Mouse (Mus musculus) frontal cortex, postnatal 36 days (tissue): ENCODE data around the gene Tmem141.

Experiments used
- DNase-seq, 2 experiments: peaks; one replicate each; pipeline ENCODE4 v3.0.0; 2022; ENCODE audit warnings: low spot score in 2 of 2

The Tmem141 gene

GRCm38 (mm10) chr2:25621229-25622200 lies at the start of gene Tmem141:
Tmem141 (minus strand) TSS chr2:25622005.
- peak; percentile 84 to 88 for DNase-seq

- DNase-seq = no peak
Measured at GRCm38 (mm10) chr2:25666516-25666915, 44.7 kb upstream of the Tmem141 start.

DNA sequence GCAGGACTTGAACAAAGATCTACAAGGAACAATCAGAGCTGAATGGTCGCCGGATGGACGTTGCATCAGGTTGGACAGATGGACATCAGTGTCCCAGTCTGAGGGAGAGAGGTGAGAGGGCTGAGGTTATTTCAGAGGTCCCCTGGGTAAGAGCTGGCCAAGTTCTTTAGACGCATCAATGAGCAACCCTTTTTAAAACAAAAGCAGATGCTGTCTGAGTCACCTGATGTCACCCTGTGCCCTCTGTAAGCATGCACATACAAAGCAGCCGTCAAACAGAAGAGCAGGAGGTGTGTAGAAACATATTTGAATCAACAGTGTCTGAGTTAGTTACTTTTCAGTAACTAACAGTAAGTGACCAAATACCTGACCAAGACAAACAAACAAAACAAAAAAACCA lies 42.3 kb upstream of the Tmem141 start:
- no peak for DNase-seq

- DNase-seq = peak; percentile 19 to 35
Measured at GRCm38 (mm10) chr2:25663511-25663910, 41.7 kb upstream of the Tmem141 start.

DNA sequence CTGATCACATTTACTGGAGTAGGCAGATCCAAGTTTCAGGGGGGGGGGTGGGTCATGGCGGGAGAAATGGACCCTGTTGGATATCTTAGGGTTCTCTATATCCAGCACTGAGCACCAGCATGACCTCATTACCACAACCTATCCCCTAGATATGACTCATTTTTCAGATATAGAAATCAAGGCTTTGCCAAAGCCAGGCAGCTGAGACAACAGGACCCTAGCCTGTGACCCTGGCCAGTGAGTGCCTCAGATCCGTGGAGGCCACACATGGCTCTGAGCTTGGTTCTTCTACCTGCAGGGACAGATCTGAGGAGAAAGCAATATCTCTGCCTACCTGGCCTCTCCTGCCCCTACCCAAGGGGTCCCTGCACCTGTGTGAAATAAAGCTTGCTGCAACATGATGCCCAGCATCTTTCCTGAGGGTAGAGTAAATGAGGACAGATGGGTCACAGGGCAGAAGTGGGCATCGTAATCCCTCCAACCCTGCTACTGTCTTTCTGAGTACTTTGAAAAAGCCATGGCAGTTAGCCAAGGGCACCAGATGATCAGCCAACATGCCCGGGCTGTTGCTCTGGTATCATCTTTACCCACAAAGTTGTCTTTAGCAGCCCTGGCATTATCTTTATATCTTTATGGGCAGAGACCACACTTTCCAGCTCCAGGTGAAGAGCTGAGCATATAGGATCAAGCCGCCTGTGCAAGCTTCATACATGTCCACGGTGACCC lies 39.6 kb upstream of the Tmem141 start:
- DNase-seq = no peak

DNA sequence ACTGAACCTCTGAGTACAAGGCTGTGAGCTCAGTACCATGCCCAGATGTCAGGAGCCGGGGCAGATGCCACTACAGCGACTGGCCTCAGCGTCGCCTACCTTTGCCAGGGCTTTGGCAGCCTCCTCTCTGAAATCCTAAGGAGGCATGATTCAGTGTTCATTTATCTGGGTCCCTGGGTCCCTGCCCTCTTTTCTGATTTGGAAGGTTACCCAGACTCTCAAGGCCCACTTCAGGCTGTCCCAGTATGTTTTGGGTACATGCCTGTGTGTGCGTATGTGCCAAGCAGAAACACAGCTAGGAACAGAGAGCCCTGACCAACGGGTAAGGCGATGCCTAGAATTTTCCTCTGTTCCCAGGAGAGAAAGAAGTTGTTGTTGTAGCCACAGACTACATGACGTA lies 38.5 kb upstream of the Tmem141 start:
- DNase-seq = no peak

GRCm38 (mm10) chr2:25657652-25658051 lies 35.8 kb upstream of the Tmem141 start, which contains the start of gene Lcn5:
Lcn5 (plus strand) TSS chr2:25657952.
- no peak for DNase-seq

DNA sequence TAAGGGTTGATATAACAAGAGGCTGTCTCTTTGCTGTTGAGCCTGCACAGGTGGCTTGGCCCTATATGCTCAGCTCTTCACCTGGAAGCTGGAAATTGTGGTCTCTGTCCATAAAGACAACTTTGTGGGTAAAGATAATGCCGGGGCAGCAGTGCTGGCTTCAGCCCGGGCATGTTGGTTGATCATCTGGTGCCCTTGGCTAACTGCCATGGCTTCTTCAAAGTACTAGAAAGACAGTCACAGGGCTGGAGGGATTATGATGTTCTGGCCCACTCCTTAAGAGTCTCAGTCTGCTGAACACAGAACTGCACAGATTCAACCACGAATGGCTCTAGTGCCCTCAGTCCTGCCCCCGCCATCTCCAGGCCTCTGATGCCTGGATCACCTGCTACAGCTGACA lies 35.4 kb upstream of the Tmem141 start:
- DNase-seq = no peak

- DNase-seq = peak; percentile 4 to 35
Measured at GRCm38 (mm10) chr2:25656691-25657090, 34.9 kb upstream of the Tmem141 start.

DNA sequence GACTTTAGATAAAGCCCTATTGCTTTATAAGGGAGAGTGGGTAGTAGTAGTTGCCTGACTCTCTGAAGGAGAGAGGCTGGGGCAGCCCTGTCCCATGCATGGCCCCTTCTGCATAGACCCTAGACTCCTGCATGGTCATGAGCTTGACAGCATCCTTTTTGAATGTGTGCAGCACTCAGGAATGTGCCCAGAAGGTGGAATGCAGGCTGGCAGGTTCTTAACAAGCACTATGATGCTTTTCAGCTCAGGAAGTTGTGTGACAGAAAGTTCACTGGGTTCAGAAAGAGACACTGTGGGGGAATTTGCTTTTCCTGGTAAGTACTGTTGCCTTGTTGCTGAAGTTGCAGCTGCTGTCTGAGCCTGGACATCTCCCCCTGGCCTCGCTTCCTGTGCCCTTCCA lies 32.7 kb upstream of the Tmem141 start:
- DNase-seq = no peak

DNA sequence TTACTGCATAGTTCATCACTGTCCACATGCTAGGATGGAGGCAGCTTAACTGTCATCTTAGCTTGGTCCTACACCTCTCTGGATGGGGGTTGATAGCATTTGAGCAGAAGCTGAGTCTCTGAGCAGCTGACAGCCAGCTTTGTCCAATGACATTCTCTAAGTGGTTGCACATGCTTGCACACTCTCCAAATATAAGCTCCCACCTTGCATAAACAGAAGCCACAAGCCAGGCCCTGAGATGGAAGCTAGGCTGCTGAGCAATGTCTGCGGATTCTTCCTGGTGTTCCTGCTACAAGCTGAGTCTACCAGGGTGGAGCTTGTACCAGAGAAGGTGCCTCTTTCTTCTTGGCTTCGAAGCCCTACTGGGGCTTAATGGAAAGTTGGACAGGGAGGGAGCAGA lies 31.1 kb upstream of the Tmem141 start, which contains the start of gene Lcn8:
Lcn8 (plus strand) TSS at position 219 of the 400 bp plus-strand sequence.
- no peak for DNase-seq

DNA sequence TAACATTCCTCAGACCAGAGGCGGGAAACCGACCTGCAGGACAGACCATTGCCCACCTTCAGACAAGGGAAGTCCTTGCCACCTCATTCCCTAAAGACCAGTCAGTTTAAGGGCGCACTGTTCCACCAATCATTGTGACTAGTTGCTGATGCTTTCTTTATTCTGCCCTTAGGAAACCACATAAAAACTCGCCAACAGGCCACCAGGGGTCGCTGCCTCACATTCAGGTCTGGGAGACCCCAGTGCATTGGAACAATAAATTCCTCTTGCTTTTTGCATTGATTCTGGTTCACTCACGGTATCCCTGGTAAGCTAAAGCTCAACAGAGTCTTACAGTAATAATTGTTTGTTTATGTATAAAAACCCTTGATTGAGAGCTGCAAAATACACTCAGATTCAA lies 18.1 kb upstream of the Tmem141 start:
- DNase-seq = peak; percentile 17 to 26

DNA sequence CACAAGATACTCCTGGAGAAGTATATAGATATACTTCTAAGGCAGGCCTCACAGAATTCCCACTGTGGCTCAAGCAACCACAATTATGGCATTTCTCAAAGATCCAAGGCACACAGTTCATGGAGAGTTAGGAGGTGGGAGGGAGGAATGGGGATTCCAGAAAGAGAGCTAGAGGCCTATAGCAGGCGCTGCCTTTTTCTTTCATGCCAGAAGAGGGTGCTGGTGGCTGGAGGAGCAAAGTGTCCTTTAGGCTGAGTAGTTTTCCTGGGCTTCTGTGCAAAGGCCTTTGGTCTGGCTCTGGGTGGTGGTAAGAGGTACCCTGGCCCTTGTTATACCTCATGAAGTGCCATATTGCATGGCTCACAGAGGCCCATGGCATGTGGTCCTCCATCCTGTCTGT lies 12.2 kb upstream of the Tmem141 start:
- no peak for DNase-seq

- DNase-seq = no peak
Measured at GRCm38 (mm10) chr2:25633616-25634015, 11.8 kb upstream of the Tmem141 start.

DNA sequence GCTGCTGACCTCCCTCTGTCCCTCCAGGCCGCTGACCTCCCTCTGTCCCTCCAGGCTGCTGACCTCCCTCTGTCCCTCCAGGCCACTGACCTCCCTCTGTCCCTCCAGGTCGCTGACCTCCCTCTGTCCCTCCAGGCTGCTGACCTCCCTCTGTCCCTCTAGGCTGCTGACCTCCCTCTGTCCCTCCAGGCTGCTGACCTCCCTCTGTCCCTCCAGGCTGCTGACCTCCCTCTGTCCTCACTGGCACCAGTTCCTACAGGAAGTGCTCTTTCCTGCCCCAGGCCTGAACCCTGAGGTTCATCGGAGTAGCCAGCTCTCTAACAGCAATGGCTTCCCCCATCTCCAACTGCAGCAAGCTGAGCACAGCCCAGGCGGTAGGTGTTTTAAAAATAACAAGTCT lies 6.9 kb upstream of the Tmem141 start:
- DNase-seq = no peak

DNA sequence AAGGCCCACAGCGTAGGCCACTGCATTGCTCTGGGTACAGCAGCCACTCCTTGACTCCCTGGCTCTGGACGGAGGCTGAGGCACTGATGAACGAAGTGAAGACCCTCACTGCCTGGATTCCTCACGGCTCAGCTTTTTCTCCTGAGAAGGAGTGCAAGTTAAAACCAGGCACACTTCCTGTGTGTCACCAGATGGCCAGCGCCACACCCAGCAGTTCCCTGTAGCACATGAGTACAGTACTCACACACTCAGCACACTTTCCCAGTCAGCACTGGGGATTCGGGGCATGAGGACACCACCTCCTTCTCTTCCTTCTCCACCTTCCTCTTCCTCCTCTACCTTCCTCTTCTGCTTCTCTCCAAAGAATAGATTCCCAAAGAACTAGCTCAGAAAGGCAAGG lies 6.0 kb upstream of the Tmem141 start, which contains the start of gene Fcna:
Fcna (minus strand) TSS at position 220 of the 400 bp plus-strand sequence.
- DNase-seq = no peak

DNA sequence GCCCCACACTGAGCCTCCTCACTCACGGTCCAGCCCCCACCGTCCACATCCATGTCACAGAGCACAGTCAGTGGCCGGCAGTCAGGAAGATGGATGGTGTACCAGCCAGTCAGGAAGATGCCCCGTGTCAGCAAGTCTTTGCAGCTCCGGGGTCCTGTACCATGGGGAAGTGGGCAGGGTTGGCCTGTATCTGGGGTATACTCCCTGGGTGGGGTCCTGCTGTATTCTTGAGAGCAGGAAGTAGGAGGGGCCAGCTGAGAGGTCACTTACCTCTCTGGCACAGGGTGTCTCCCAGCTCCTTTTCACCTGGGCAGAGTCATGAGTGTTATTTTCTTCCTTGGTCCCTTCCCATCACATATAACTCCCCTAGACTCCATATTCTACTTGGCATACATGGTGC lies 4.2 kb upstream of the Tmem141 start:
- no peak for DNase-seq

DNA sequence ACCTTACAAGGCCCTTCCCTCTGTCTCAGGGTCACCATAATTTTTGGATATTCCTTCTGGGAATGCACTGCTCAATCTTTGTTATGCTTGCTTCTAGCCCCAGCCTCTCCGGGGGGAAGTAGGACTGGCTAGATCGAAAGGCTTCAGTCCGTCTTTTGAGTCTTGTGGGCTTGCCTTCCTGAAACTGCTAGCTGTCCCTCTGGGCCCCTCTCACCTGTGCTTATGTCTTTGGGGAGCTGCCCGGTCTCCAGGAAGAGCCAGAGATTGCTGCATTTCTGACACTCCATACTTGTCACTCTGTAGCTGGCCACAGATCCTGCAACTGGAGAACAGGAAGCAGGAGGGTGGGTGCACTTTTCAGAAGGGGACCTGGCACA lies 965 bp downstream of the Tmem141 start:
- no peak for DNase-seq

DNA sequence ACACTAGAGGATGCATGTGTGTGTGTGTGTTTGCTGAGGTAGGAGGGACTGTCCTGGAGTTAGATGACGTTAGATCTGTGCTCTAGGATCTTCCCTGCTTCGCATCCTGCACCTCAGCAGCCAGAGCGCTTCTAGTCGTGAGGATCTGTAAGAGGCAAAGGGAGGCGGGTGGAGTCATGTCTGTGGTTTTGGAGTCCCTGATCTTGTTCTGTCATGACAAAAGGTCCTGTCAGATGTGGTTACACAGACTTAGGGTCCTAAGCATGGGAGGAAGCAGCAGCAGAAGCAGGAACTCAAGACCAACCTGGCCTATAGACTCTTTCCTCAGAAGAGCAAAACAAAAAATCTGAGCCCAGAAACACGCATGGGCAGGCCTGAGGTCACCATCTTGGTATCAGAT lies 1.4 kb downstream of the Tmem141 start:
- DNase-seq = no peak

DNA sequence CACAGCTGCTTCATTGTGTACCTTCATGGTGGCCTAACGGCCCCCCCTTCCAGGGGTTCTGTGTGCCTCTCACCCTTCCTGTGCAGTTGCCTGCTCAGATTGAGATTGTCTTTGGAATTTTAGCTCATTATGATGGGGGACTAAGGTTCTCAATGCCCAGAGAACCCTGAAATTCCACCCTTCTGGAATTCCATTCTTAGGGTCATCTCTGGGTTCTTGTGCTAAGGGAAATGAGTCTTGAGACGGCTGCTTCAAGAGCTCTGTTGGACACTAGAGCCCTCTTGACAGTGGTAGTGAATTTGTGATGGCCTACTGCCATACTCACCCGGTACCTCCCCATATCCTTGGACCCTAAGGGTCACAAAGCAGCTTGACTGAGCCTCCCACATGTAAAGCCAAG lies 4.2 kb downstream of the Tmem141 start, which contains the start of gene Ccdc183:
Ccdc183 (minus strand) TSS at position 101 of the 400 bp plus-strand sequence.
- DNase-seq = no peak

- DNase-seq = no peak
Measured at GRCm38 (mm10) chr2:25616398-25616797, 5.4 kb downstream of the Tmem141 start.

DNA sequence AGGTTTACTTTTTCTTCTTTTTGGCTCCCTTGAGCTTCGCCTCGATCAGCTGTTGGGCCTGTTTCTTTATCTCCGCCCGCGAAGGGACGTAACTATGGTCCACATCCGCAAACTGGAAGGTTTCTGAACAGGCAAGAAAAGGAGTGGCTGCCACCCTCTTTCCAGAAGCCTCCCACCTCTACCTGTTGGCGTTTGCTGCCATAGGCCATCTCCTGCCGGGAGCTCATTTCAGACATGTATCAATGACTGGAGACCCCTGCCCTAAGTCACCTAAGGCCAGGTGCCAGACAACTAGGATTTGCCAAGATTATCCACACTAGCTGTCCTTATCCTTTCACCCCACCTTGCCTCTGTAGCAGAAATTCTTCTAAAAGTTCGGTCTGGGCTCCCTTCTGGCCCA lies 13.1 kb downstream of the Tmem141 start:
- DNase-seq = no peak
